Mouse (Mus musculus): ENCODE measurements around the gene Whrn.

Whrn gene

GRCm38 (mm10) chr4:63494401-63494966 lies 1.3 kb downstream of the Whrn start:
- DNase-seq (ENCODE audit: extremely low read depth, insufficient read length, low spot score), result peak; percentile 30

- DNase-seq (ENCODE audit: extremely low read depth, insufficient read length, low spot score), result no peak
Measured at GRCm38 (mm10) chr4:63493351-63494121, 2.3 kb downstream of the Whrn start.

GRCm38 (mm10) chr4:63491521-63491920 lies 4.3 kb downstream of the Whrn start:
- no peak for DNase-seq (ENCODE audit: extremely low read depth, insufficient read length, low spot score)

- no peak for DNase-seq (ENCODE audit: extremely low read depth, insufficient read length, low spot score)
Measured at GRCm38 (mm10) chr4:63490146-63490545, 5.6 kb downstream of the Whrn start.

GRCm38 (mm10) chr4:63489676-63490075 lies 6.1 kb downstream of the Whrn start:
- DNase-seq (ENCODE audit: extremely low read depth, insufficient read length, low spot score), result no peak

DNA sequence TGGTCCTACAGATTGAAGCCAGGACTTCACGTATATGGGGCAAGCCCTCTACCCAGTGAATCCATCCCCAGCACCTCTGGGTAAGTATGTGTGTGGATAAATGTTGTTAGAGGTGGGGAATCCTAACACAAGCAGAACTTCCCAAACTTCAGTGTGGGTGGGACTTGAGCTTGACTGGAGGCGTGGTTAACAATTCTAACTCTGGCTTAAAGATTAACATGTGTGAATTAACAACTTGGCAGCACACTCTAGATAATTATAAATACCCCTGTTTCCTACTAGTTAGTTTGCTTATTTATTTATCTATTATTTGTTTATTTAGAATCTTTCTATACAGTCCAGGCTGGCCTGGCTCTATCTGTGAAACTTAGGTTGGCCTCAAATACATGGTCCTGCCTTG lies 7.9 kb downstream of the Whrn start:
- no peak for DNase-seq (ENCODE audit: extremely low read depth, insufficient read length, low spot score)

DNA sequence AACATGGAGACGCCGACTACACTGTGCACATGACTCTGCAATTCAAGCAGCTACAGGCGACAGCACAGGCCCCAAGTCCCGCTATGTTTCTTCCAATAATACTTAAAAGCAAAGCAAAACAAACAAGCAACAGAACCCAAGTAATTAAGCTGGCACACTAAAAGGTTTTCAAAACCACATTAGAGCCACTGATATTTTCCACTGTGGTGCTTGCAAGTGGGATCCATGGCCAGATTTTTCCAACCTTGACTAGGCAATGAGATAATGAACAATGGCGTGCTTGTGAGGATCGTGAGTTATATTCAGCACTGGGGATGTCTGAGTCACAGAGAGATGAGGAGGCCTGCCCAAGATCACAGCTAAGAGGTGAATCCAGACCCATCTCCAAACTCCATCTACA lies 8.5 kb downstream of the Whrn start:
- DNase-seq (ENCODE audit: extremely low read depth, insufficient read length, low spot score), result no peak

DNA sequence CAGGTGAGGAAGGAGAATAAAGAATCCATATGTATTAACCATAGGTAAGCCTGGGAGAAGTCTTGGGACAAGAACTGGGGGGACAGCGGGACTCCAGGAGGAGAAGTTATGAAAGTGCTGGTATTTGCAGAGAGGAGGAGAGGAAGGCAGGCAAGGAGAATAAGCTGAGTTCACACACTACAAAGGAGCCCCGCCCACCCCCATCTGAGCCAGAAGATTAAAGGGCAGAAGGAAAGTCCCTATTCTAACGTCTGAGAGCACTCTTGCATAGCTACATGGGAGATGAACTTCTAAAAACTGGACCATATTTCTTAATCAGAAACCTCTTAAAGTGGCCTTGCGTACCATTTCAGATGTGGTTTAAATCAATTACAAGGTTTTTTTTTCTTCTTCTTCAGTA lies 9.3 kb downstream of the Whrn start:
- DNase-seq (ENCODE audit: extremely low read depth, insufficient read length, low spot score), result no peak

DNA sequence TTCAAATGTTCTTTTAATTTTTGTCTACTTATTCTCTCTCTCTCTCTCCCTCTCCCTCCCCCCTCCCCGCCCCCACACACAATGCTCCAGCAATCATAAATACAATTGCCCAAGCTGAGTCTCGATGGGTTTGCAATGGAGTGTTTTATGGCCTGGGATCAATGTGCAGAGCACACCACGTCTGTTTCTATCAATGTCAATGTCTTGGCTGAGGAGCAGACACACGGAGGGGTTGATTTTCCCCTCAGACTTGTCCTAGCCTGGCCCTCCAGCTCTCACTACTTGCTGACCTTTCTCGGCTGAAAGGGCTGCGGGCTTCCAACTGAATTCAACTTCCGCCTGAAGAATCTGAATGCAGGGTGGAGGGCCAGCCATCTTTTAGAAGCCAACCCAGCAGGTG lies 12.1 kb downstream of the Whrn start:
- DNase-seq (ENCODE audit: extremely low read depth, insufficient read length, low spot score), result no peak

DNA sequence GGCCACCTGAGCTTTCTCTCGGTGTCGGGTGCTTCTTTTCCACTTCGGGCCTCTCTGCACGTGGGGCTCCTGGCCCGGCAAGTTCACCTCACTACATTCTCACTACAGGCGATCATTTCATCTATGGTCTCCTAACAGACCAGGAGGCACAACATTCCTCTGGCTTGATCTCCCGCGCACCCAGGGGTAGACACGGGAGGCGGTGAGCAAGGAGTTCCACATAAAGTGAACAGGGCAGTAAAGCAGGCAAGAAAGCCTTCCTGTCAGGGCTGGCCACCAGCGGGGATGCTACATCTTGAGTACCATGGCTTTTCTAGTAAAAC lies 15.0 kb downstream of the Whrn start:
- DNase-seq (ENCODE audit: extremely low read depth, insufficient read length, low spot score), result no peak

DNA sequence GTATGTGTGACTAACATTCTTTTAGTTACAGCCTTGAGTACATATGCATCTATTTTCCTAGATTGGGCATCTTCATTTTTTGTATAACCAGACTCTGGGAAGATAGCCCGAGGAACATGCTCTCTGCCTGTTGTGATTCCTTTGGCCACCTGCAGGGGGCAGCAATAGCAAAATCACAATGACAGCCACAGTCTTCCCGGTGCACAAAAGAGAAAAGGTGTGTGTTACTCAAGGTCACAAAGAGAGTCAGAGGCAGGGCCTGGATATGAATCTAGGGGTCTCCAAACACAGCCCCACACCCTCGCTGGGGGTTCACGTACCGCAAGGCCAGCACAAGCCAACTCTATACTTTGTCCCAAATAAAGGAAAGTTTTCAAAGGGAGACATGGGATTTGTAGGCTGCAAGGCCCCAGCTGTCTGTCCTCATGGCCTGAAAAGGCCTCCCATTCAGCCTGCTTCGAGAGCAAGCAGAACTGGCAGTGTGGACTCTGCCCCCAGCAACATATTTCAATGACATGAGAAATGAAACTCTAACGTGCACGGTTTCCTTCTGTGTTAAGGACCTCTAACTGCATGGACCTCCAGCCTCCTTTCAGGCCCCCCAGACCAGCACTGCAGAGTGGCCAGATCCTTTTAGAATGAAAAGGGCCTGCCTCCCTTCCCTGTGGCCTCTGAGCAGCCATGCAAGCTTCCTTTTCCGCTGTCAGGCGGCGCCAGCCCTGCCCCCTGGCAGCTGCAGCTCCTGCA lies 15.5 kb downstream of the Whrn start:
- no peak for DNase-seq (ENCODE audit: extremely low read depth, insufficient read length, low spot score)

GRCm38 (mm10) chr4:63478036-63478435 lies 17.8 kb downstream of the Whrn start:
- no peak for DNase-seq (ENCODE audit: extremely low read depth, insufficient read length, low spot score)

DNA sequence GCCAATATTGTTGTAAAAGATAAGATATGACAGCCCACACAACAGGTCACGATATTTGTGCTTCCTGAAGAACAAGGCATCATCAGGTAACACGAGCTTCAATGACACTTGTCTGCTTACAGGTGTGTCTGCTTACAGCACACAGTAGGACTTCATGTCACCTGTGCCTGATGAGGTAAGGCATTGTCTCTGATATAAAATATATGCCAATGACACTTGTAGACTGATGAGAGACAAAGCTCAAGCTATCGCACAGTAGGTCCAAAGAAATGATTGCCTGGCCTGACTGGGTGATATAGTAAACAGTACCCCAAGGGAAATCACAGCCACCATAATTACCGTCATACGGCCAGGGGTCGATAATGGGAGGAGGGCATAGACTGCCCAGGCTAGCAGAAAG lies 18.9 kb downstream of the Whrn start:
- no peak for DNase-seq (ENCODE audit: extremely low read depth, insufficient read length, low spot score)

DNA sequence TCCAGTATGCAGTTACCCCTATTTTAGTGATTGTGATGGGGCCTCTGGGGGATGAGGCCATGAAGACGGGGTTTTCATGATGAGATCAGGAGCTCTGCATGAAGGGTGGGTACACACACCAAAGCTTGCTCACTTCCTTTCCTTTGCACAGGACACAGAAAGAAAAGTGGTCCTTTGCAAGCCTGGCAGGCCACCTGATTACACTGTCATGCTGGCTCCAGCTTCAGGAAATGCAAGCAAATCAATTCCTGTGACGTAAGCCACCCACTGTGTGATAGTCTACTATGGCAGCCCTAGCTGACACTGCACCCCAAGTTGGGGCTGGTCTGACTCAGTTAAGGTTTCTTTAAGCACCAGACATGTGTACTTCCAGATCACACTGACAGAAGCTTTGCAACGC lies 20.6 kb downstream of the Whrn start:
- DNase-seq (ENCODE audit: extremely low read depth, insufficient read length, low spot score), result no peak

- no peak for DNase-seq (ENCODE audit: extremely low read depth, insufficient read length, low spot score)
Measured at GRCm38 (mm10) chr4:63474439-63474838, 21.4 kb downstream of the Whrn start.

DNA sequence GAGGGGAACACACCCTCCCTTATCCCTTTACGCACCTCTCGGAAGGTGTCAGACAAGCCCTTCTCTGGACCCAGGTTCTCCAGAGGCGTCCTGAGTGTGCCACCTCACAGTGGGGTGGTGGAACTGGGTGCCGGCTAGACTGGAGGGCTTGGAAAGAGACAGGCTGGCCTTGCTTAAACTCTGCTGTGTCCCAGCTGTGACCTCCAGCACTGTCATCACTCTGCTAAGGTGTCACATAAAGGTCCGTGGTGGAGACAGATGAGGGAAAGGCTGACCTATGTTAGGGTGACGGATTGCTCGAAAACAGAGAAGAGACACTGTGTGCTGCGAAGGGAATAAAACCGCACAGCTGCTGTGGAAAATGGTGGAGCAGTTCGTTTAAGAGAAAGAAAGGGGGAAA lies 28.5 kb downstream of the Whrn start:
- no peak for DNase-seq (ENCODE audit: extremely low read depth, insufficient read length, low spot score)

GRCm38 (mm10) chr4:63466192-63466591 lies 29.6 kb downstream of the Whrn start:
- no peak for DNase-seq (ENCODE audit: extremely low read depth, insufficient read length, low spot score)

GRCm38 (mm10) chr4:63460876-63461525 lies 34.8 kb downstream of the Whrn start:
- DNase-seq (ENCODE audit: extremely low read depth, insufficient read length, low spot score), result no peak

DNA sequence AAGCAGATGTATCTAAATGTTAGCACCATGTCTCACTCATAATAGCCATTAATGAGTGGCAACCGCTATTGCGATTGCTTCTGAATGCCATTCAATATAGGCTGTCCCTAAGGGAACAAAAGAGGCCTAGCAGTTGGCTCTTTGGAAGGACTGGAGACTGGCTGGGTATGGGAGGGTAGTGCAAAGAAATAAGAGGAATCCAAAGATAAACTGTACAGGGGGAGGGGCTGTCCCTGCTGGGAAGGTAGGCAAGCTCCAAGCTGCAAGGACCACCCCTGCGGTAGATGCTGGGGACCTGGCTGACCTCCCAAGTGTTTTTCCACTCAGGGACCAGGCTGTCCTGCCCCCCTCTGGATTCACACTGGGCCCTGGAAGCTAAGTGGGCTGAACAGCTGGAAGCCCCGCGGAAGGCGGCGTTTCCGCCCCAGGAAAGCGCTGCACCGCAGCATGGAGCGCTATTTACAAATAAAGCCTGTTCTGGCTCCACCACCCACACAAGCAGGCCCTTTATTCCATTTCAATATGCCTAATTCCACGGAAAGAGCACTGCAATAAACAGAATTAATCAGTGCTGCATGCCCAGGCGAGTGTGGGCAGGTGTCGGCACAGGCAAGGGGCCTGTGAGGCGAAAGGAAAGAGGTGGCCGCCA lies 36.5 kb downstream of the Whrn start:
- DNase-seq (ENCODE audit: extremely low read depth, insufficient read length, low spot score), result no peak

DNA sequence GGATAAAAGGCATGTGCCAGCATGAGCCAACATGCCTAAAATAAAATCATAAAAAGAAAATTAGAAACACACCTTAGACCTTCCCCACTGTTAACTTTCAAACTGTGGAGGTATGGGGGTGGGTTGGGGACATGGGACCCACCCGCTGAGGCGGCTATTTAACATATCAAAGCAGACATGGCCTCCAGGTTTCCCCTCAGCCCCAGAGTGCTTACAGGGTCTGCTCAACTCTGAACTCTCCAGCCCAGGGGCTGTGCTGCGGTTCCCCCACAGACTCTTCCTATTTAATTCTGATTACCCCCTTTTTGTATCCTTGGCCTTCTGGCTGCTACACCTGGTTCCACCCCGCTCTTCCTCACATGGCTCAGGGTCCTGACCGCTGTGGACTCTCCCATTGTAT lies 39.2 kb downstream of the Whrn start:
- DNase-seq (ENCODE audit: extremely low read depth, insufficient read length, low spot score), result no peak

DNA sequence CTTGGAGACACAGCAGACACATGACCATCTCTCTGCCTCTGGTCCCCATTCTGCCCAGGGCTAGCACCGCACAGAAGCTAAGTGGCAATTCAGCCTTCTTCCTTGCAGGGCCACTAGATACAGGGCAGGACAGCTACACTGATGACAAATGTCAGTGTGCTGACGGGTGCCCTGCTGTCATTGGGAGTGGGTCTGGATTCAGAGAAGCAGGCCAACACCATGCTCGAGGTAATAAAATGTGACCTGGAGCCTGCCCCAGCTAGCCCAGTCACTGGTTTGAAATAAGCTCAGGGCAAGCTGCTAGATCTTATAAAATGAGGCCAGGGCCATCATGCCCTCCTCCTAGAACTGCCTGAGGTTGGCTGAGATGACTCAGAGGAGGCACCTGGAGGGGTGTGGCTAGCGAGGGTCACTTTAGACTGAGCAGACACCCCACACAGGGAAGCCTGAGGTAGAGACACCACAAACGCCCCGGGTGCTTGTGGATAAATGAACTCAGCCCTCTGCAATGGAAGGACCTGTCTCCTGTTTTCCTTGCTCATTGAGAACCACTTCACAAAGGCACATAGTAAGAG lies 41.8 kb downstream of the Whrn start:
- no peak for DNase-seq (ENCODE audit: extremely low read depth, insufficient read length, low spot score)

Data from 3134 (cell line).